Mouse (Mus musculus) bone marrow macrophage, adult 2 months (primary cell): ENCODE results near the gene Pld5.

Experiments used
- CTCF ChIP-seq: IDR thresholded peaks from 2 replicates; pipeline ENCODE4 v1.5.1; 2012; ENCODE audit warnings: low read depth, mild to moderate bottlenecking, low read length, moderate library complexity
- POLR2A ChIP-seq: IDR thresholded peaks from 2 replicates; pipeline ENCODE4 v1.6.1; 2012; ENCODE audit warnings: mild to moderate bottlenecking, low read depth, low read length, borderline replicate concordance

DNA sequence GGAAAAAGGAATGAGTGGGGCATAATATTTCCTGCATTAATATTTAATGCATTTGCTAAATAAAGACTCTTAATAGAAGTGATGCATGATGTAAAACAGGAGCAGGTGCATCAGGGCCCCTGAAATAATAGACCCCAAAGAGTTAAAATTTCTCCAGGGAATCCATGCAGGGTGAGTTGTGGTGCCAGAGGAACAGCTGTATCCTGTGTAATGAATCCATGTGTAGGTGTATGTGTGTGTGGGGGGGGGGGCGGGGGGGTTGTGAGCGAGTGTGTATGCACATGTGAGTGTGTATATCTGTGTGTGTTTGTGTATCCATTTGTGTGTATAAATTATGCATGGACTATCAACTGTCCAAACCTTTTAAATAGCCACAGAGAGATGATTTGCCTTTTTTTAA, 194.1 kb downstream of the Pld5 start:
- TF ChIP-seq CTCF, result no peak
- no peak for TF ChIP-seq POLR2A
